Mouse (Mus musculus) midbrain, embryonic 16.5 days (tissue): ENCODE data around the gene Arsg. TPM values are rescaled to one million over a fixed set of nuclear protein-coding genes. Genes with fewer than 3 reads are reported as not detected.

Source experiments
- ATAC-seq: fragments of 200-750 bp; cut with Nextera tagmentation; 2 replicates; pipeline ENCODE4 v1.8.0; 2017; ENCODE audit warnings: moderate TSS enrichment
- H3K27ac ChIP-seq: fragments of 300-500 bp; sonication (generic); 2 replicates; pipeline ENCODE4 v1.5.1; 2014; ENCODE audit warnings: mild to moderate bottlenecking, low read length, mixed read lengths
- H3K27me3 ChIP-seq: fragments of 300-500 bp; sonication (generic); 2 replicates; pipeline ENCODE4 v1.6.1; 2014; ENCODE audit warnings: low read depth, low read length, mixed read lengths; ENCODE audit not compliant: control insufficient read depth, insufficient read depth
- H3K36me3 ChIP-seq: fragments of 300-500 bp; sonication (generic); 2 replicates; pipeline ENCODE4 v1.6.1; 2014; ENCODE audit warnings: mild to moderate bottlenecking, low read length, moderate library complexity, mixed read lengths; ENCODE audit not compliant: control insufficient read depth, insufficient read depth
- H3K4me1 ChIP-seq: fragments of 300-500 bp; sonication (generic); 2 replicates; pipeline ENCODE4 v1.6.1; 2014; ENCODE audit warnings: mild to moderate bottlenecking, low read length, mixed read lengths; ENCODE audit not compliant: control insufficient read depth, insufficient read depth
- H3K4me2 ChIP-seq: fragments of 300-500 bp; sonication (generic); 2 replicates; pipeline ENCODE4 v1.6.1; 2014; ENCODE audit warnings: mild to moderate bottlenecking, low read length, mixed read lengths
- H3K4me3 ChIP-seq: fragments of 300-500 bp; sonication (generic); 2 replicates; pipeline ENCODE4 v1.5.1; 2014; ENCODE audit warnings: low read depth, mild to moderate bottlenecking, low read length, moderate library complexity, mixed read lengths
- H3K9ac ChIP-seq: fragments of 300-500 bp; sonication (generic); 2 replicates; pipeline ENCODE4 v1.6.1; 2014; ENCODE audit warnings: low read depth, low read length, mixed read lengths
- H3K9me3 ChIP-seq: fragments of 300-500 bp; sonication (generic); replicated peaks from 2 replicates; pipeline ENCODE4 v1.6.1; 2014; ENCODE audit warnings: mild to moderate bottlenecking, low read length, mixed read lengths; ENCODE audit not compliant: control insufficient read depth, poor library complexity, severe bottlenecking
- WGBS: fragments of 180-500 bp; shearing (Covaris S2); extraction: QIAGEN DNeasy Blood & Tissue Kit; methylation state at CpG from one replicate; pipeline ENCODE4 v1.1.7; 2014; 5-methylcytosine and 5-hydroxymethylcytosine counted together
- polyA plus RNA-seq: library from polyadenylated mRNA; unstranded; fragments of >200 nt; fragmentation: Nextera tagmentation; extraction: Ambion mirVana; gene quantifications from 2 replicates; pipeline ENCODE4 v1.2.1, GENCODE M21; 2015

Arsg gene
- polyA plus RNA-seq, 1 experiment from 2014 or later, result 4.2 TPM

- no peak overlapping the region for H3K27ac ChIP-seq
- H3K27me3 ChIP-seq, result no peaks in the 10 kb centered on the region
- H3K9ac ChIP-seq, result no peak overlapping the region
- no peaks in the 10 kb centered on the region for H3K4me1 ChIP-seq
- H3K9me3 ChIP-seq, result no peaks in the 10 kb centered on the region
- H3K36me3 ChIP-seq, result no peaks in the 10 kb centered on the region
- WGBS, result 89% methylated on average over 6 of the region's 6 CpGs
- no peak for ATAC-seq
- no peak overlapping the region for H3K4me2 ChIP-seq
- no peak overlapping the region for H3K4me3 ChIP-seq
Observed at GRCm38 (mm10) chr11:109556130-109556529, 83.0 kb downstream of the Arsg start.

- H3K36me3 ChIP-seq, result no peaks in the 10 kb centered on the region
- no peak overlapping the region for H3K9ac ChIP-seq
- H3K4me2 ChIP-seq, result no peak overlapping the region
- H3K27me3 ChIP-seq, result no peaks in the 10 kb centered on the region
- H3K4me1 ChIP-seq, result no peaks in the 10 kb centered on the region
- H3K4me3 ChIP-seq, result no peak overlapping the region
- 88% methylated on average over 11 of the region's 11 CpGs for WGBS
- ATAC-seq, result no peak
- H3K9me3 ChIP-seq, result no peaks in the 10 kb centered on the region
- no peak overlapping the region for H3K27ac ChIP-seq
Observed at GRCm38 (mm10) chr11:109557419-109557818, 84.2 kb downstream of the Arsg start.

- ATAC-seq, result no peak
- 89% methylated on average over 12 of the region's 12 CpGs for WGBS
- Histone ChIP-seq H3K27me3 (no peaks in the 10 kb centered on the region), H3K36me3 (no peaks in the 10 kb centered on the region), H3K4me1 (no peaks in the 10 kb centered on the region), H3K9me3 (no peaks in the 10 kb centered on the region), H3K27ac (no peak overlapping the region), H3K4me3 (no peak overlapping the region), H3K9ac (no peak overlapping the region), H3K4me2 (no peak overlapping the region)
Observed at GRCm38 (mm10) chr11:109559241-109559640, 86.1 kb downstream of the Arsg start.

- Histone ChIP-seq H3K27ac (no peak overlapping the region), H3K4me1 (no peaks in the 10 kb centered on the region), H3K9ac (no peak overlapping the region), H3K27me3 (no peaks in the 10 kb centered on the region), H3K4me3 (no peak overlapping the region), H3K4me2 (no peak overlapping the region), H3K9me3 (no peaks in the 10 kb centered on the region), H3K36me3 (no peaks in the 10 kb centered on the region)
- no peak for ATAC-seq
- WGBS, result 36% methylated on average over 9 of the region's 9 CpGs
Observed at GRCm38 (mm10) chr11:109560793-109561257, 87.7 kb downstream of the Arsg start.

- Histone ChIP-seq H3K9ac (no peak overlapping the region), H3K27me3 (no peaks in the 10 kb centered on the region), H3K4me3 (no peak overlapping the region), H3K9me3 (no peaks in the 10 kb centered on the region), H3K27ac (no peak overlapping the region), H3K36me3 (no peaks in the 10 kb centered on the region), H3K4me2 (no peak overlapping the region), H3K4me1 (no peaks in the 10 kb centered on the region)
- ATAC-seq, result no peak
- 76% methylated on average over 3 of the region's 3 CpGs for WGBS
Observed at GRCm38 (mm10) chr11:109561445-109561844, 88.3 kb downstream of the Arsg start.

- no peak overlapping the region for H3K27ac ChIP-seq
- H3K9me3 ChIP-seq, result no peaks in the 10 kb centered on the region
- H3K9ac ChIP-seq, result no peak overlapping the region
- H3K27me3 ChIP-seq, result no peaks in the 10 kb centered on the region
- H3K36me3 ChIP-seq, result no peaks in the 10 kb centered on the region
- no peak overlapping the region for H3K4me3 ChIP-seq
- no peaks in the 10 kb centered on the region for H3K4me1 ChIP-seq
- H3K4me2 ChIP-seq, result no peak overlapping the region
- no peak for ATAC-seq
- WGBS, result 96% methylated on average over 4 of the region's 4 CpGs
Observed at GRCm38 (mm10) chr11:109563708-109564107, 90.5 kb downstream of the Arsg start.

- Histone ChIP-seq H3K36me3 (no peaks in the 10 kb centered on the region), H3K4me2 (no peak overlapping the region), H3K27ac (no peak overlapping the region), H3K4me3 (no peak overlapping the region), H3K9ac (no peak overlapping the region), H3K27me3 (no peaks in the 10 kb centered on the region), H3K9me3 (no peaks in the 10 kb centered on the region), H3K4me1 (no peaks in the 10 kb centered on the region)
- 83% methylated on average over 15 of the region's 15 CpGs for WGBS
- ATAC-seq, result no peak
Observed at GRCm38 (mm10) chr11:109564466-109565214, 91.5 kb downstream of the Arsg start.

GRCm38 (mm10) chr11:109569007-109569618, 95.9 kb downstream of the Arsg start:
- Histone ChIP-seq H3K9ac (no peak overlapping the region), H3K4me1 (no peaks in the 10 kb centered on the region), H3K27ac (no peak overlapping the region), H3K4me3 (no peak overlapping the region), H3K4me2 (no peak overlapping the region), H3K9me3 (no peaks in the 10 kb centered on the region), H3K27me3 (no peaks in the 10 kb centered on the region), H3K36me3 (no peaks in the 10 kb centered on the region)
- no peak for ATAC-seq
- WGBS, result 58% methylated on average over 12 of the region's 12 CpGs

GRCm38 (mm10) chr11:109569809-109570208, 96.6 kb downstream of the Arsg start:
- Histone ChIP-seq H3K9me3 (no peaks in the 10 kb centered on the region), H3K4me3 (no peak overlapping the region), H3K4me2 (no peak overlapping the region), H3K36me3 (no peaks in the 10 kb centered on the region), H3K9ac (no peak overlapping the region), H3K27me3 (no peaks in the 10 kb centered on the region), H3K4me1 (no peaks in the 10 kb centered on the region), H3K27ac (no peak overlapping the region)
- ATAC-seq, result no peak
- WGBS, result 79% methylated on average over 7 of the region's 7 CpGs
